Mouse (Mus musculus): ENCODE data around the gene Lrrc66. TPM values are rescaled to one million over a fixed set of nuclear protein-coding genes. Genes with fewer than 3 reads are reported as not detected.

Lrrc66 gene
- polyA plus RNA-seq, 1 experiment, result 8.0 TPM

GRCm38 (mm10) chr5:73618969-73619368 is 13.4 kb downstream of the Lrrc66 start:
- no peak for DNase-seq
- TF ChIP-seq POLR2A (IDR thresholded peaks at IDR 0.05; ENCODE audit: low read depth, low read length) (no peak), CTCF (conservative IDR thresholded peaks at IDR 0.05; ENCODE audit: insufficient read depth, insufficient read length, low read depth, low read length) (no peak)
- no peak overlapping the region for H3K4me3 ChIP-seq (ENCODE audit: insufficient read depth, low read depth, low read length)
- no peaks in the 10 kb centered on the region for H3K36me3 ChIP-seq (ENCODE audit: control insufficient read depth, insufficient read depth, low read length)
- 83% methylated on average over 1 of the region's 1 CpGs for WGBS
- no peaks in the 10 kb centered on the region for H3K27me3 ChIP-seq (replicated peaks; ENCODE audit: control insufficient read depth, insufficient read depth, low read length)
- no peaks in the 10 kb centered on the region for H3K4me1 ChIP-seq (ENCODE audit: control insufficient read depth, insufficient read depth, low read length)
- H3K27ac ChIP-seq (ENCODE audit: insufficient read depth, low read depth, low read length), result no peak overlapping the region

- Histone ChIP-seq H3K36me3 (ENCODE audit: control insufficient read depth, insufficient read depth, low read length) (no peaks in the 10 kb centered on the region), H3K4me3 (ENCODE audit: insufficient read depth, low read depth, low read length) (no peak overlapping the region), H3K27ac (ENCODE audit: insufficient read depth, low read depth, low read length) (no peak overlapping the region), H3K27me3 (replicated peaks; ENCODE audit: control insufficient read depth, insufficient read depth, low read length) (no peaks in the 10 kb centered on the region), H3K4me1 (ENCODE audit: control insufficient read depth, insufficient read depth, low read length) (no peaks in the 10 kb centered on the region)
- WGBS, result 69% methylated on average over 7 of the region's 7 CpGs
- TF ChIP-seq CTCF (conservative IDR thresholded peaks at IDR 0.05; ENCODE audit: insufficient read depth, insufficient read length, low read depth, low read length) (no peak), POLR2A (IDR thresholded peaks at IDR 0.05; ENCODE audit: low read depth, low read length) (no peak)
- no peak for DNase-seq
These were observed 17.1 kb downstream of the Lrrc66 start for GRCm38 (mm10) chr5:73615211-73615610.

- TF ChIP-seq CTCF (conservative IDR thresholded peaks at IDR 0.05; ENCODE audit: insufficient read depth, insufficient read length, low read depth, low read length), result no peak
- no peak for TF ChIP-seq POLR2A (IDR thresholded peaks at IDR 0.05; ENCODE audit: low read depth, low read length)
- WGBS, result 75% methylated on average over 8 of the region's 8 CpGs
- no peak overlapping the region for H3K4me3 ChIP-seq (ENCODE audit: insufficient read depth, low read depth, low read length)
- H3K4me1 ChIP-seq (ENCODE audit: control insufficient read depth, insufficient read depth, low read length), result no peaks in the 10 kb centered on the region
- DNase-seq, result no peak
- H3K27ac ChIP-seq (ENCODE audit: insufficient read depth, low read depth, low read length), result no peak overlapping the region
- H3K36me3 ChIP-seq (ENCODE audit: control insufficient read depth, insufficient read depth, low read length), result no peaks in the 10 kb centered on the region
- no peaks in the 10 kb centered on the region for H3K27me3 ChIP-seq (replicated peaks; ENCODE audit: control insufficient read depth, insufficient read depth, low read length)
These were observed 19.0 kb downstream of the Lrrc66 start for GRCm38 (mm10) chr5:73613296-73613695.

GRCm38 (mm10) chr5:73611071-73611470 is 21.3 kb downstream of the Lrrc66 start:
- H3K4me3 ChIP-seq (ENCODE audit: insufficient read depth, low read depth, low read length), result no peak overlapping the region
- H3K4me1 ChIP-seq (ENCODE audit: control insufficient read depth, insufficient read depth, low read length), result no peaks in the 10 kb centered on the region
- 92% methylated on average over 4 of the region's 4 CpGs for WGBS
- no peak for DNase-seq
- H3K36me3 ChIP-seq (ENCODE audit: control insufficient read depth, insufficient read depth, low read length), result no peaks in the 10 kb centered on the region
- no peaks in the 10 kb centered on the region for H3K27me3 ChIP-seq (replicated peaks; ENCODE audit: control insufficient read depth, insufficient read depth, low read length)
- H3K27ac ChIP-seq (ENCODE audit: insufficient read depth, low read depth, low read length), result no peak overlapping the region
- no peak for TF ChIP-seq POLR2A (IDR thresholded peaks at IDR 0.05; ENCODE audit: low read depth, low read length)
- no peak for TF ChIP-seq CTCF (conservative IDR thresholded peaks at IDR 0.05; ENCODE audit: insufficient read depth, insufficient read length, low read depth, low read length)

- H3K27ac ChIP-seq (ENCODE audit: insufficient read depth, low read depth, low read length), result no peak overlapping the region
- no peaks in the 10 kb centered on the region for H3K4me1 ChIP-seq (ENCODE audit: control insufficient read depth, insufficient read depth, low read length)
- no peak for TF ChIP-seq CTCF (conservative IDR thresholded peaks at IDR 0.05; ENCODE audit: insufficient read depth, insufficient read length, low read depth, low read length)
- no peak for TF ChIP-seq POLR2A (IDR thresholded peaks at IDR 0.05; ENCODE audit: low read depth, low read length)
- 72% methylated on average over 6 of the region's 6 CpGs for WGBS
- H3K4me3 ChIP-seq (ENCODE audit: insufficient read depth, low read depth, low read length), result no peak overlapping the region
- DNase-seq, result no peak
- no peaks in the 10 kb centered on the region for H3K27me3 ChIP-seq (replicated peaks; ENCODE audit: control insufficient read depth, insufficient read depth, low read length)
- no peaks in the 10 kb centered on the region for H3K36me3 ChIP-seq (ENCODE audit: control insufficient read depth, insufficient read depth, low read length)
These were observed 27.4 kb downstream of the Lrrc66 start for GRCm38 (mm10) chr5:73604964-73605363.

- H3K4me1 ChIP-seq (ENCODE audit: control insufficient read depth, insufficient read depth, low read length), result no peaks in the 10 kb centered on the region
- H3K36me3 ChIP-seq (ENCODE audit: control insufficient read depth, insufficient read depth, low read length), result no peaks in the 10 kb centered on the region
- no peak for DNase-seq
- no peak for TF ChIP-seq CTCF (conservative IDR thresholded peaks at IDR 0.05; ENCODE audit: insufficient read depth, insufficient read length, low read depth, low read length)
- no peak for TF ChIP-seq POLR2A (IDR thresholded peaks at IDR 0.05; ENCODE audit: low read depth, low read length)
- H3K4me3 ChIP-seq (ENCODE audit: insufficient read depth, low read depth, low read length), result no peak overlapping the region
- H3K27me3 ChIP-seq (replicated peaks; ENCODE audit: control insufficient read depth, insufficient read depth, low read length), result no peaks in the 10 kb centered on the region
- no peak overlapping the region for H3K27ac ChIP-seq (ENCODE audit: insufficient read depth, low read depth, low read length)
- 79% methylated on average over 6 of the region's 6 CpGs for WGBS
These were observed 27.8 kb downstream of the Lrrc66 start for GRCm38 (mm10) chr5:73604542-73604941.

- no peaks in the 10 kb centered on the region for H3K27me3 ChIP-seq (replicated peaks; ENCODE audit: control insufficient read depth, insufficient read depth, low read length)
- no peaks in the 10 kb centered on the region for H3K36me3 ChIP-seq (ENCODE audit: control insufficient read depth, insufficient read depth, low read length)
- H3K4me1 ChIP-seq (ENCODE audit: control insufficient read depth, insufficient read depth, low read length), result no peaks in the 10 kb centered on the region
- 72% methylated on average over 3 of the region's 3 CpGs for WGBS
- no peak overlapping the region for H3K27ac ChIP-seq (ENCODE audit: insufficient read depth, low read depth, low read length)
- no peak for DNase-seq
- no peak overlapping the region for H3K4me3 ChIP-seq (ENCODE audit: insufficient read depth, low read depth, low read length)
- TF ChIP-seq CTCF (conservative IDR thresholded peaks at IDR 0.05; ENCODE audit: insufficient read depth, insufficient read length, low read depth, low read length), result 0 out of 2 replicates have a peak, but pooled peaks have one; percentile 20
- no peak for TF ChIP-seq POLR2A (IDR thresholded peaks at IDR 0.05; ENCODE audit: low read depth, low read length)
These were observed 29.5 kb downstream of the Lrrc66 start for GRCm38 (mm10) chr5:73602865-73603264.
